Comparison of ENCODE assay signal across 14 mouse cellular contexts in the genomic region with DNA sequence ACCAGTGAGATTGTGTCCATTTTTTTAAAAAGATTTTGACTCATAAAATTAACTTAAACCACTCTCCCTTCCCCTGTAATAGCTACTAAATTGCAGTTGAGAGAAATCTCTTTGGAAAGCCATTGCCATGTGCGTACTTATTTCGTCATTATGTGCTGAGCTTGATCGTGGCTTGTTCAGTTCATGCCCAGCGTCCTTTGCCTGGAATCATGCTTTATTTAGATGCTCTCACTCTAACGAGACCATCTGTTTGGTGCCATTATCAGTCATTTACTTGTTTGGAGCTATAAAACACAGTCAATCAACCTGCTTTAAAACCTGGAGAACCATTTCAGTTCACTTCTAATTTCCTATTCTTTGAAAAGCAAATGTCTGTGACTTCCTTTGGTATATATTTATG.
"Had no signal": no experiment of that assay in that cellular context is flagged by ENCODE, and none has a peak within 500 bp of the region (broad histone marks: within the 10 kb centered on the region; RNA-seq: fewer than 3 reads in every experiment).

No protein-coding gene starts in this region.

- H3K9ac ChIP-seq: kidney, embryonic 15.5 days; limb, embryonic 13.5 days; liver, embryonic 14.5 days; neural tube, embryonic 13.5 days; stomach, embryonic 15.5 days had no signal

- H3K4me3 ChIP-seq: kidney, embryonic 15.5 days; limb, embryonic 13.5 days; neural tube, embryonic 13.5 days; stomach, embryonic 15.5 days had no signal

- DNase-seq: kidney, adult 2 months; kidney, postnatal 25 days; left cerebral cortex, postnatal 4 days; lung, adult 18-20 months; midbrain, embryonic 14.5 days; right cerebral cortex, postnatal 14 days; thymus, adult 2 months; thymus, postnatal 25 days had no signal

- H3K27ac ChIP-seq: kidney, embryonic 15.5 days; limb, embryonic 13.5 days; liver, embryonic 14.5 days; neural tube, embryonic 13.5 days; stomach, embryonic 15.5 days had no signal

- H3K4me2 ChIP-seq: kidney, embryonic 15.5 days; limb, embryonic 13.5 days; neural tube, embryonic 13.5 days; stomach, embryonic 15.5 days had no signal

- H3K4me1 ChIP-seq: kidney, embryonic 15.5 days; limb, embryonic 13.5 days; neural tube, embryonic 13.5 days; stomach, embryonic 15.5 days had no signal

- H3K9me3 ChIP-seq: kidney, embryonic 15.5 days; limb, embryonic 13.5 days; neural tube, embryonic 13.5 days; stomach, embryonic 15.5 days had no signal

- H3K27me3 ChIP-seq: kidney, embryonic 15.5 days; limb, embryonic 13.5 days; neural tube, embryonic 13.5 days; stomach, embryonic 15.5 days had no signal

- ATAC-seq: intestine, embryonic 16.5 days had no signal
